Mouse (Mus musculus): ENCODE data around the gene 9030624G23Rik. TPM values are rescaled to one million over a fixed set of nuclear protein-coding genes. Genes with fewer than 3 reads are reported as not detected.
"Not testable (repeated sequence)": the region's sequence is repeated elsewhere in the genome, so short reads cannot be mapped to it uniquely, and the experiment has no call there.

Gene 9030624G23Rik
- 0.04 TPM for polyA plus RNA-seq (2012; fragmentation: generic; extraction: Trizol)
- long read RNA-seq, experiment 1 = 0 reads
- long read RNA-seq, experiment 2 = 0 reads

DNA sequence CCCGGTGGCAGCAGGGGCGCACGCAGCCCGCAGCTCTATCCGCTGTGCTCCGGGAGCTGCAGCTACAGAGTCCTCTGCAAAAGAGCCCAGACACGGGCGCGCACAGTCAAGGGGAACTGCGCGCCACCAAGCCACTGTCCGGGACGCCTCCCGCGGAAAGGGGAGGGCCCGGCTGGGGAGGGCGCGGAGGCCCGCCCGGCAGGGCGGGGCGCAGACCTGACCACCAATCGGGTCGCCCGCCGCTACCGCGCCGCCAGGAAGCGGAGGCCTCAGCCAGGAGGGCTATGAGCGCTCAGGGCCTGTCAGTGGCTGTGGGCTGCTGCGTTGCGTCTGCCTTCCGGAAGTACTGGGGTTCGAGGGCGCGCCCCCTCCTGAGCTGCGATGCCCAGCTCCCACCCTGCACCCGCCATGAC, at the start of gene 9030624G23Rik:
TSS of gene 9030624G23Rik (minus strand) at position 139 of the 413 bp plus-strand sequence.
- not testable (repeated sequence) for H3K27me3 ChIP-seq (ENCODE audit: control insufficient read depth, insufficient read depth, insufficient read length); H3K4me3 ChIP-seq (ENCODE audit: insufficient read depth, poor library complexity, severe bottlenecking); H3K79me3 ChIP-seq (ENCODE audit: low read depth); H3K36me3 ChIP-seq (ENCODE audit: control insufficient read depth, insufficient read depth); H3ac ChIP-seq (ENCODE audit: control insufficient read depth, insufficient read length, low read depth); H3K79me2 ChIP-seq (ENCODE audit: control insufficient read depth, insufficient read depth)

- H3K4me3 ChIP-seq (ENCODE audit: insufficient read depth, poor library complexity, severe bottlenecking); H3K79me2 ChIP-seq (ENCODE audit: control insufficient read depth, insufficient read depth); H3K27me3 ChIP-seq (ENCODE audit: control insufficient read depth, insufficient read depth, insufficient read length); H3ac ChIP-seq (ENCODE audit: control insufficient read depth, insufficient read length, low read depth); H3K79me3 ChIP-seq (ENCODE audit: low read depth); H3K36me3 ChIP-seq (ENCODE audit: control insufficient read depth, insufficient read depth): not testable (repeated sequence)
Measured at GRCm38 (mm10) chr12:24083096-24083495, 13.9 kb downstream of the 9030624G23Rik start.

Measured in C2C12 (cell line).